Mouse (Mus musculus) hindlimb bud, embryonic 11.5 days (tissue): ENCODE data around the gene Rad18.
A peak's percentile ranks its signal among the peaks of the same experiment; 100 is the strongest.
"Not testable (repeated sequence)": the region's sequence is repeated elsewhere in the genome, so short reads cannot be mapped to it uniquely, and the experiment has no call there.

Experiments used
- DNase-seq: peaks from one replicate; pipeline ENCODE4 v3.0.0-alpha.2; 2012; ENCODE audit warnings: low read depth, low spot score; ENCODE audit errors: extremely low spot score

Gene Rad18

GRCm38 (mm10) chr6:112696056-112696950 is at the start of gene Rad18:
Gene Rad18, minus strand, starts transcription at chr6:112696686.
- peak; percentile 63 for DNase-seq

GRCm38 (mm10) chr6:112742297-112742696 is 45.8 kb upstream of the Rad18 start:
- DNase-seq, result no peak

GRCm38 (mm10) chr6:112741766-112742165 is 45.3 kb upstream of the Rad18 start:
- DNase-seq, result no peak

- no peak for DNase-seq
Observed at GRCm38 (mm10) chr6:112739635-112740034, 43.1 kb upstream of the Rad18 start.

GRCm38 (mm10) chr6:112738924-112739323 is 42.4 kb upstream of the Rad18 start:
- DNase-seq, result no peak

- no peak for DNase-seq
Observed at GRCm38 (mm10) chr6:112736471-112736870, 40.0 kb upstream of the Rad18 start.

- DNase-seq, result no peak
Observed at GRCm38 (mm10) chr6:112735054-112735453, 38.6 kb upstream of the Rad18 start.

- no peak for DNase-seq
Observed at GRCm38 (mm10) chr6:112733942-112734341, 37.5 kb upstream of the Rad18 start.

- no peak for DNase-seq
Observed at GRCm38 (mm10) chr6:112732434-112732833, 35.9 kb upstream of the Rad18 start.

- DNase-seq, result no peak
Observed at GRCm38 (mm10) chr6:112731386-112731785, 34.9 kb upstream of the Rad18 start.

GRCm38 (mm10) chr6:112728760-112729422 is 32.4 kb upstream of the Rad18 start:
- DNase-seq, result peak; percentile 75

- DNase-seq, result no peak
Observed at GRCm38 (mm10) chr6:112725468-112725867, 29.0 kb upstream of the Rad18 start.

- no peak for DNase-seq
Observed at GRCm38 (mm10) chr6:112720409-112721080, 24.1 kb upstream of the Rad18 start.

- DNase-seq, result no peak
Observed at GRCm38 (mm10) chr6:112719983-112720382, 23.5 kb upstream of the Rad18 start.

GRCm38 (mm10) chr6:112717168-112717567 is 20.7 kb upstream of the Rad18 start:
- DNase-seq, result no peak

- no peak for DNase-seq
Observed at GRCm38 (mm10) chr6:112713951-112714350, 17.5 kb upstream of the Rad18 start.

- not testable (repeated sequence) for DNase-seq
Observed at GRCm38 (mm10) chr6:112702296-112702695, 5.8 kb upstream of the Rad18 start.

- DNase-seq, result no peak
Observed at GRCm38 (mm10) chr6:112700392-112700791, 3.9 kb upstream of the Rad18 start.

- no peak for DNase-seq
Observed at GRCm38 (mm10) chr6:112699115-112699514, 2.6 kb upstream of the Rad18 start.

GRCm38 (mm10) chr6:112694492-112694891 is 2.0 kb downstream of the Rad18 start:
- DNase-seq, result no peak

- DNase-seq, result no peak
Observed at GRCm38 (mm10) chr6:112691523-112691922, 5.0 kb downstream of the Rad18 start.

GRCm38 (mm10) chr6:112688033-112688432 is 8.5 kb downstream of the Rad18 start:
- no peak for DNase-seq
